Mouse (Mus musculus): Measurements from ENCODE around the gene Spryd4.
"Not testable (repeated sequence)": the region's sequence is repeated elsewhere in the genome, so short reads cannot be mapped to it uniquely, and the experiment has no call there.

The Spryd4 gene

DNA sequence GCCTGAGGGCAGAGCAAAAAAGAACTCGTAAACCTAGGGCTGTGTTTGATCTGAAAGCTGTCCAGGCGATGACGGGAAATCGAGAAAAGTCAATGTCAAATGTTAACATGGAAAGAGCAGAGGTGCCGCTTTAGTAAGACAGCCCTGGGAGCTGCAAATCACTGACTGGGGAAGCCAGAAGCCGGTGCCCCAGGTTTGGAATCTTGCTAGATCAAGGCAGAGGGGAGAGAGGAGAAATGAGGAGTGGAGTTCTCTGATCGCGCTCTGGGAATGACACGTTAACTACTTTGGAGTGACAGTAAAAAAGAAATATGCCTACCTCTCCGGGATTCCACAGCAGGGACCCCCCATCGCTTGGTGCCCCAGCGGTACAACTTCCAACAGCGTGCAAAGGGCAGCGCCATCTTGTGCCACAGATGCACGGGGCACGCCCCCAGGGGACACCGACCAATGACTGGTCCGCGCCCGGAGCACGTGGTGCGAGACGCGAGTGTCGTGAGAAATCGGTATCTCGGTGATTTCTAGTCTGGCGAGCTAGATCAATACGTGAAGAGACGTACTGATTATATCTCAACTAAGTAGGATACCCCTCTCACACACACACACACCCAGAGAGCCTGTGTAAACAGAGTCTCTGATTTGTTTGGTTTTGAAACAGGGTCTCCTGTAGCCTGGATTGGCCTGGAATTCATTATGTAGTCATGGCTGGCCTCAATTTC is at the start of gene Spryd4:
TSS of gene Spryd4 (minus strand) at position 418 of the 719 bp plus-strand sequence.
- DNase-seq (ENCODE audit: low spot score): peak; percentile 91

DNA sequence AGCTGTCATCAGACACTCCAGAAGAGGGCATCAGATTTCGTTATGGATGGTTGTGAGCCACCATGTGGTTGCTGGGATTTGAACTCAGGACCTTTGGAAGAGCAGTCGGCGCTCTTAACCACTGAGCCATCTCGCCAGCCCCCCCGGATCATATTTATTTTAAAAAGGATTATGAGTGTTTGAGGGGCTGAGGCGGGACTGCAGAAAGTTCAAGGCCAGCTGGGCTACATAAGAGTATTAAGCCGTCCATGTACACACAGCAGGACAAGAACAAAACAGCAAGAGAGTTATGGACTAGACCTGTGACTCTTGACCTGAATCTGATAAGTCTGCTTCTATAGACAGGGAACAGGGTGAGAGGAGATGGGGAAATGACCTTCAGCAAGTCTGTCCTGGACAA is 48.8 kb upstream of the Spryd4 start:
- not testable (repeated sequence) for DNase-seq (ENCODE audit: low spot score)

DNA sequence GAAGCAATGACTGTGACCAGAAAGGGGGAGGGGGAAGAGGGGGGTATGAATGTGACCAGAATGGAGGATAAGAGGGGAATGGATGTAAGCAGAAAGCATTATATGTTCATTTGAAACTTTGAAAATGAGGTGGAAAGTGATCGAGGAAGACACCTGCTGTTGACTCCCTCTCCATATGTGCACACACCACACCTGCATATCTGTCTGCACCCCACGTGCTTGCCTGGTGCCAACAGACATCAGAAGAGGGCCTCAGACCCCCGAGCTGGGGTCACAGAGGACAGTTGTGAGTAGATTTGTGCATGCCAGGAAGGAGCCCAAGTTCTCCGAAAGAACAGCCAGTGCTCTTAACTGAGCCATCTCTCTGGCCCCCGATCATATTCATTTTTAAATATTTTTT is 48.3 kb upstream of the Spryd4 start:
- DNase-seq (ENCODE audit: low spot score): no peak

DNA sequence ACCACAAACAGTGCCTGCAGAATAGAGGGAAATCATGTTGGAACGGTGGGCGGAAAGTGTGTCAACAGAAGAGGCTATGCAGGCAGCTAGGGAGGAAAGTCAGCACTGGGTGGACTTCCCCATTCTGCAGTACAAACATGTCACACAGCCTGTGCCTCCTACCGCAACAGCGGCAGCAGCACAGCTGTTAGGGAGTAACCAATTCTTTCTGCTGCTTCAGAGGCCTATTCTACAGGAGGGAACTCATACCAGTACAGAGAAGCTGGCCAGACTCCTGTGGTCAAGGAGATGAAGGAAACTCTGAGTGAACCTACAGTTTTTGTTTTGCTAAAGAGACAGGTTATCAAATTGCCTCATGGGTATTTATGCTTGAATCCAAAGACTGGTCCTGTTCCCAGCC is 47.3 kb upstream of the Spryd4 start:
- DNase-seq (ENCODE audit: low spot score): no peak

DNA sequence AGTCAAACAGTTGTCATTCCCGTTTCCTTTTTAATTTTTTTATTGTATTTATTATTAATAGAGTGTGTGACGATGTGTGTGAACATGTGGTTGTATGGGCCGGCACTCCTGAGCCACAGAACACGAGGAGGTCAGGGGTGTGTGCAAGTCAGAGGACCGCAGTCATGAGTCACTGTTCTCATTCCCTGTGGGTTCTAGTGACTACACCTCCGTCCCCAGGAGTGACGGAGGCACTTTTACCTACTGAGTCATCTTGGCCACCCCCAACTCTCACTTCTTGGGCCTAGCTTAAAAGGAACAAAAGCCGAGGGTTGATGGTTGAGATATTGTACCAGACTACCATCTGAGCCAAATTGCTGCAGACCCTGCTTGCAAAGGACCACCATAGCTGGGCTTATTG is 44.7 kb upstream of the Spryd4 start:
- DNase-seq (ENCODE audit: low spot score): no peak

DNA sequence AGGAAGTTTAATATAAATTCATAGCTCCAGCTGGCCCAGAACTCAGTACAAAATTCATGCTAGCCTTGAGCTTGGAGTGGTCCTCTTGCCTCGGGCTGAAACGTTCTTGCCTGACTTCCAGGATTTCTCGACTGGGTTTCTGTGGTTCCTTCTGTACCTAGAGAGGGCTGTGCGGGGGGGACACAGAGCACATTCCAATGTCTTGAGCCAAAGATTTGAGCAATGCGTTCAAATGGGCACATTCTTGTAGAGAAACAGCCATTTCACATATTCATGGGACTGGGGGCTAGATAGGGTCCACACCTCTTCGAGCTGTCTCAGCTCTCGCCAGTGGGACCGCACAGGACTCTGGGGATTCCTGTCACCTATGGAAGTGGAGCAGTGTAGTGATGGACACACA is 44.3 kb upstream of the Spryd4 start:
- no peak for DNase-seq (ENCODE audit: low spot score)

DNA sequence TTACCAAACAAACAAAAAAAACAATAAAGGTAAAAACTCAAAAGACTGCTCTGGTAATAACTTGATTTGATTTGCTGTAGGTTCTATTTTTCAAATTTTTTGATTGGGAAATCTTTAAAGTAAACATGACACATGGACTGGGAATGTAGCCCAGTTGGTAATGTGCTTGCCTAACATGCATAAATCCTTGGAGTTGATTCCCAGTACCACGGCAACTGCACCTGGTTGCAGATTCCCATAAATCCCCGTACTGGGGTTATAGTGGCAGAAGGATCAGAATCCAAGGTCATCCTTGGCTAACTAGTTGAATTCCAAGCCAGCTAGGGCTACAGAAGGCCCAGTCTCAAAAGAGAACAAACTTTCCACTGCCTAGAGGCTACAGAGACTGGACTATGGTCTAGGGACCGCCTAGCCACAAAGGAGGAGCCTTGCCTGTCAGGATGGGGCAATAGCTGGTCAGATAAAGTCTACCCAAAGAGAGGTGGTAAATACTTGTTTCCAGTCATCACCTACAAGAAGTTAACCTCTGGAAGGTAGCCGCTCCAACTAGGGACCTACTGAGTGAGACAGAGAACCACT is 42.2 kb upstream of the Spryd4 start, which contains the start of gene Apon:
TSS of gene Apon (plus strand) at position 420 of the 579 bp plus-strand sequence.
- DNase-seq (ENCODE audit: low spot score): no peak

DNA sequence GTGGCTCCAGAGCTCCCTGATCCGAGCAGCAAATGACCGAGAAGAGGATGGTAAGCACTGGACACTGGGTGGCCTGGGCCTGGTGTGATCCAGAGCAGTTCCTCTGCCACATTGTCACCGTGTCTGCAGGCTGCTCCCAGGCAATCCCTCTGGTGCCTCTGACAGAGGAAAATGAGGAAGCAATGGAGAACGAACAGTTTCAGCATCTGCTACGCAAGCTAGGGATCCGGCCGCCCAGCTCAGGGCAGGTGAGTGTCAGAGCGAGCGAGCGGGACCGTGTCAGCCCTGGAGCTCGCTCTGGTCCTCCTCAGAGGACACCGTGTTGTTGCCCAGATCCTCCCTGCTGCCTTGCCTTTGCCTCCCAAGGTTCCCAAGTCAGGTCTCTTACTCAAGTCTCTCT is 39.0 kb upstream of the Spryd4 start:
- no peak for DNase-seq (ENCODE audit: low spot score)

DNA sequence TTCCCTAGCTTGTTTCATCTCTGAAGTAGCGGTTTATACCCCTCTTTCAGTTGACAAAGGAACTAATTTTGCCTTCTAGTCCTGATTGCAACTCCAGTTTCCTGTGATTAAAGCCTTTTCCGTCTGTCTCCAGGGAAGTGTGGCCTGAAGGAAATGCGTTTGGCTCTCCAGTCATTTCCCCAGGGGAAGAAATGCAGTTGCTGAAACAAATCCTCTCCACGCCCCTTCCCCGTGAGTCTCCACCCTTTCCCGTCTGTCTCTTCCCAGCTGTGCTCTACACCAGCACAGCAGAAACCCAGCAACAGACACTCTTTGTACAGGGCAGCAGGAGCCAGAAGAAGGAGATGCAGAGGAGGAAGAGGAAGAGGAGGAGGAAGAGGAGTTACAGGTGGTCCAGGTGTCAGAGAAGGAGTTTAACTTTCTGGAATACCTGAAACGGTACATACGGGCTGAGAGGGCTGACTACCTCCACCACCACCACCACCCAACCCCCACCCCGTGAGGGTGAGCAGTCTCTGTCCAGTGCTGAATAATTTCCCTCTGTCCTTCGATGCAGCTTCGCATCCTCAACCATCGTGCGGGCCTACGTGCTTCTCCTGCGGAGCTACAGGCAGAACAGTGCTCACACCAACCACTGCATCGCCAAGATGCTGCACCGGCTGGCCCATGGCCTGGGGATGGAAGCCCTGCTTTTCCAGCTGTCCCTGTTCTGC is 35.6 kb upstream of the Spryd4 start:
- no peak for DNase-seq (ENCODE audit: low spot score)

DNA sequence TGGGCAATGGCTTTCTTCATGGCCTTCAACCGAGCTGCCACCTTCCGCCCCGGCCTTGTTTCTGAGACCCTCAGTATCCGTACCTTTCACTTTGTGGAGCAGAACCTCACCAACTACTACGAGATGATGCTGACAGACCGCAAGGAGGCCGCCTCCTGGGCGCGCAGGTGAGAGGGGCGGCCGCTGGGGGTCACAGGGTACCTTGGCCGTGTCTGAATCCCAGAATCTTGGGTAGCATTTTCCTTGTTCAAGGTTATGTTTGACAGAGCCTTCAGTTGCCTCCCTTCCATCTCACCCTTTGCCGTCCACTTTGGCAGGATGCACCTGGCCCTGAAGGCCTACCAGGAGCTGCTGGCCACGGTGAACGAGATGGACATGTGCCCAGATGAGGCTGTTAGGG is 32.5 kb upstream of the Spryd4 start:
- no peak for DNase-seq (ENCODE audit: low spot score)

DNA sequence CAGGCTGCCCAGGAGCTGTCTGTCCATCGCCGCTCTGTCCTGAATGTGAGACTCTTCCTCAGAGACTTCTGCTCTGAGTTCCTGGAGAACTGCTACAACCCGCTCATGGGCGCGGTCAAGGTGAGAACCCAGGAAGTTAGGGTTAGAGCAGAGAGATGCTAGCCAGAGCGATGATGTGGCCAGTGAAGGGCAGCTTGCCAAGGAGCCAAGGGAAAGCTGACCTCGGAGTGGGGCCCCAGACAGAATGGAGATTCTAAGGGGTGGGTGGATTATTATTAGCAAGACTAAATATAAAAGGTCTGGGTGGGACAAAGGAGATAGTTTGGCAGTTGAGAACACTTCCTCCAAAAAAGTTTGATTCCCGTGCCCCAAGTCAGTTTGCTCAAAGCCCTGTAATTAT is 31.6 kb upstream of the Spryd4 start:
- no peak for DNase-seq (ENCODE audit: low spot score)

DNA sequence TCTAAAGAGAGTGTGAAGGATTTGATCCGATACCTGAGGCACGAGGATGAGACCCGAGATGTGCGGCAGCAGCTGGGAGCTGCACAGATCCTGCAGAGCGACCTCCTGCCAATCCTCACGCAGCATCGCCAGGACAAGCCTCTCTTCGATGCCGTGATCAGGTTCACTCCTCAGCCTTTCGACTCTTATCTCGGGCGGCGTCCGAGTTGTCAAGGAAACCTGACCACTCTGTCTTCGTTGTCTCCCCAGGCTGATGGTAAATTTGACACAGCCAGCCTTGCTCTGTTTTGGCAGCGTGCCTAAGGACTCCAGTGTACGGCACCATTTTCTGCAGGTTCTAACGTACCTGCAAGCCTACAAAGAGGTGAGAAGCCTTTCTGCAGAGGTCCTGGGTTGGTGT is 28.5 kb upstream of the Spryd4 start:
- DNase-seq (ENCODE audit: low spot score): no peak

DNA sequence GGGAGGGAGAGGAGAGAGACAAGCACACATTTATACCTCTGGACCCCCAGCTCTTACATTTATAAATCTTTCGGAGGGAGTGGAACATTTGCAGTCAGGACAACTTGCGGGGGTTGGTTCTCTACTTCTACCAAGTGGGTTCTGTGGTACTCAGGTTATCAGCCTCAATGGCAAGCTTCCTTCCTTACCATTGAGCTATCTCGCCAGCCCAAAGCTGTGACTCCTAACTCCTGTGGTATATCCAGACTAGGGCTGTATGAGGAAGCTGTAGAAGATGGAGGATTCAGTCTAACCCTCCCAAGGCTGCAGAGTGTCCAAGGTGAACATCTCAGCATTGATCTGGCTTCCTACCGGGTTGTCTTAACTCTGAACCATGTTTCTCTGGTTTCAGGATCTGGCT is 27.5 kb upstream of the Spryd4 start:
- no peak for DNase-seq (ENCODE audit: low spot score)

DNA sequence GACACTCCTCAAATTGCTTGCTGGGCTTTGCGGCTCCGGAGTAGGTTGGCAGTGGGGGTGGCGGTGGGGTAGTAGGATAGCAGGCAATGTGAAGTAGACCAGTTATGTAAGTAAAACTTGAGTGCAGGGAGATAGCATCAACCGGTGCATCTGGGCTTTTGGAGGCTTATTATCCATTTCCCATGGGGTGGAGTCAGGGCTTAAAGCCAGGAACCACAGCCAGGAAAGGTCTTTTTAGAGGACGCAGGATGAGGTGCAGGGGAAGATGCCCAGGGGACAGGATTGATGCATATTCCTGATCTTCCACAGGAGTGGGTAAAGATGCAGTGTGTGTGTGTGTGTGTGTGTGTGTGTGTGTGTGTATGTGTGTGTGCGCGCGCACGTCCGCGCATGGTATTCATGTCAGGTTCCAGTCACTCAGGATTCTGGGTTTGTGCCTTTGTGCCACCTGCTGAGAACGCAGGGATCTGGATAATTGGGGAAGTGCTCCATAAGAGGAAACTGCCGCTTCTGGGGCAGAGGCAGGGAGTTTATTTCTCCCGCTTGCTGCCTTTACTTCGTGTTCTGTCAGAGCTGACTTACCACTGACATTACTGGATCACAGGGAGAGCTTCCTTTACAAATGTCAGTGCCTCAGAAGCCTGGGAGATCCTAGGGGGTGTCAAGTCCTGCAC is 26.3 kb upstream of the Spryd4 start:
- DNase-seq (ENCODE audit: low spot score): no peak

DNA sequence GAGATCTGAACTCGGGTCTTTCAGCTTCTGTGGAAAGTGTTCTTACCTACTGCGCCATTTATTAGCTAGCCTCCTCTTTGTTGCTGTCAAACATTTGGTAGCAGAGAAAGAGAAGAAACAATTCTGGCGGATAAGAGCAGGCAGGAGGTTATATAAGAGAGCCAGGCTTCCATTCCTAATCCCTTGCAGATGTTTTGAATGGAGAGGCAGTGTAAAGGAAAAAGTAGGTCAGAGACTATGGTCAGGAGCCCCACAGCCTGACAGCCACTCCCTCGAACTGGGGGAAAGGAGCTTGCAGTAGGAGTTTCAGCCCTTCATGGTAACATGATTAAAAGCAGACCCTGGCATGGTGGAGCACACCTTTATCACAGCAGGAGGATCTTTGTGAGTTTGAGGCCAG is 24.7 kb upstream of the Spryd4 start:
- no peak for DNase-seq (ENCODE audit: low spot score)

DNA sequence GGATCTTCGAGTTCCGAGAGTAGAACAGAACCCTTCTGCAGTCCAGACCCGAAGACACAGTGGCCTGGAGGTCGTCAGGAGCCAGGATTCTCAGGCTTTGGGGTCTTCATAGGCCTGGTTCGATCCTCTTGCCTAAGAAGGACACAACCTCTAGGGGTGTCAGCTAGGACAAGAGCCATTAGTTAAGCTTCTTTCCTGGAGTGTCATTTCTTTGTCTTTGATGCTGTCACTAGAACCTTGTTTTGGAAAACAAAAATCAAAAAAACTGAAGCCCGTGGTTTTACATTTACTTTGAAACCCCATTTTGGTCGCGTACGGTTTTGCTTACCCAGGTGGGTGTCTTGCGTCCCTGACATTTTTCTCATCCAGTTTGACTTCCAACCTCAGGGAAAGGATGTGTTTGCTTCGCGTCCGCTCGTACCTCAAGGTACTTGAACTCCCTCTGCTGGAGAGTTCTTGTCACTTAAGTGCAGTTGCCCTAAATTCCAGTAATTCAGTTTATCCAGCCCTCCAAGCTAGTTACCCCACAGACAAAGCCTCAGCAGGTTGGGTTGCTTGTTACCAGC is 20.9 kb upstream of the Spryd4 start:
- DNase-seq (ENCODE audit: low spot score): peak; percentile 68

DNA sequence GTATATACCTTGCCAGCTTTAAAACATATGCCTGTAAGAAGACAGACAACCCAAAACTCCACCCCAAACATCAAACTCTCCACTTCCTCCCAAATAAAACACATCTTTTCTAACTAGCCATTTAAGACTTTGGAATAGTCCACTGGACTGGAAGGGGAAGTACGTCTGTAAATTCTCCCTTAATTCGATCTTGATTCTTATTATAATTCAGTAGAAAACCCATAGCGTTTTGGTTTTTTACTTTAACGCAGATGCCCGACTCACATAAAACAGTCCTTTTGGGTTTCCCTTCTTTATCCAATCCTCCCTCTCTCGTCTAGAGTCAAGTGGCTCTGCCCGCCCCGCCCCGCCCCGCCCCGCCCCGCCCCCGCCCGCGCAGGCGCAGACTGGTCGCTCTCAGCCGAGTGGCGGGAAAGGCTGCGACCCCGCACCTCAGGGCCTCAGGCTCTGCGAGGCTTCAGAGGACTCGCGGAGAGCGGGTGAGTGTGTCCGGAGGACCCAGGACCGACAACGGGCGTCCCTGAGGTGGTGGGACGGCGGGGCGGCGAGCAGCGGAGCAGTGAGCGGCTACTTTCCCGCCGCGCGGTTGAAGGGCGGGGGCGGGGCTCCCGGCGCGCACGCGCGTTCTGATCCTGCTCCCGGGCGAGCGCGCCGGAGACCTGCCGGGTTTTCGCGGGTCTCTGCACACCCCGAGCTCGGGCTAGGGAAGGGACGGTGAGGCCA is 20.3 kb upstream of the Spryd4 start, which contains the start of gene Timeless:
TSS of gene Timeless (plus strand) at position 369 of the 723 bp plus-strand sequence.
- peak; percentile 86 for DNase-seq (ENCODE audit: low spot score)

DNA sequence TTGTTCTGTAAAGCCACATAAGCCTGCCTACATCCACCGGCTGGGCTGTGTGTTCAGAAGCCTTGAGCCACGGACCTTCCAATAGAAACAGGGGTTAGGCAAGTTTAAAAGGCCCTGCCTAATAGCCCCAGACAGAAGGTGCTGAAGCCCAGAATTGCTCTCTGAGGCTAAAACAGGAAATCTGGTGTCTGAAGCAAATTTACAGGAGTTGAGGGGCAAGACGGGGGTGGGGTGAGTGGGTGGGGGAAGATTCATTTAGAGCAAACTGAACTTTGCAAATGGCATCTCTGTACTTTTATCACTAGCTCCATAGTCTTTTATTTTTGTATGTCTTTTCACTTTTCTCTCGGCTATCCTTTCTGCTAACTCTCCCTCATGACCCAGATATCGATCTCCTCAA is 19.5 kb upstream of the Spryd4 start:
- DNase-seq (ENCODE audit: low spot score): no peak

DNA sequence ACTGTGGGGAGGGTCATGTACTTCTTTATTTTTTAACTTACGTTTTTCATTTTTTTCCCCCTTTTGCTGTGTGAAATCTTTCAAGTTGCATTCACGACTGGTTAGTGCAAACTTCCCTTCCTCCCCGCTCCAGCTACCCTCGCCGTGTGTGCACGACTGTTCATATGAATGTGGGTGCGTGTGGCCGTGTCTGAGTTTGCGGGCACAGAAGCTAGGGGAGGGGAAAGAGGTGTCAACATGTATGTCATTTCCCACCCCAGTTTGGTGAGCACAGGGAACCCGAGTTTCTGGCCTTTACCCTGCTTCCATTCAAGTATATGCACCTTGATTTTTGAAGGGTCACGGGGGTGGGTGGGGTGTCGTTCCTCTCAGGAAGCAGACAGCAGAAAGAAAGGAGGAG is 19.0 kb upstream of the Spryd4 start:
- peak; percentile 30 for DNase-seq (ENCODE audit: low spot score)

DNA sequence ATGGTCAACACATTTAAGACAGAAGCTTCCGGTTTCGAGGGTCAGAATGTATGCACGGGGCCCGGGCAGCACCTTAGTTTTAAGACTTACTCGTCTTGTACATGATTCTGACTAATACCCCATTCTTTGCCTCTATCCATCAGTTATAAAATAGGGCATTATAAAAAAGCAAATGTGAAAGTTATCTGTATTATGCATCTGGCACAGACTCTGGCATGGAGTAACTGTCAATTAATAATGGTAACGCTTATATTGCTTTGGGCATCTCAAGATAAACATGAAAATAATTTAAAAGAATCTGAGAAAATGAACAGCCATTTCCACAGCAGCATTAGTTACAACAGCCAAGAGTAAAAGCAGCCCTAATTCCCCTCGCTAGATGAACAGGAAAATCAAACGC is 16.4 kb upstream of the Spryd4 start:
- DNase-seq (ENCODE audit: low spot score): no peak

DNA sequence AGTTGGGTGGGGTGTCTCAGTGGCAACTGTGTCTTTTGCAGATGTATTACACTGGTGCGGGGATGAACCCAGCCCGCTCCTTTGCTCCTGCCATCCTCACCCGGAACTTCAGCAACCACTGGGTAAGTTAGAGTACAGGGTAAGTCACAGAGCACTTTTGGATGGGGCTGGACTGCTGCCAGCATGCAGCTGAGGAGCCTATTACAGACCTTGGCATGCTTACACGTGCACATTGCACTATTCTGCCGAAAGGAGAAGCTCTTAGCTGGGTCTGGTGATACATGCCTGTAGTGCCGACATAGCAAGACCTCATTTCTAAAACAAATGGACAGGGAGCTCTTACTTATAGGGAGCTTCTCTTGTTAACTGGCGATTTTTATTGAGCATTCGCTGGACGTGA is 16.0 kb upstream of the Spryd4 start:
- no peak for DNase-seq (ENCODE audit: low spot score)

DNA sequence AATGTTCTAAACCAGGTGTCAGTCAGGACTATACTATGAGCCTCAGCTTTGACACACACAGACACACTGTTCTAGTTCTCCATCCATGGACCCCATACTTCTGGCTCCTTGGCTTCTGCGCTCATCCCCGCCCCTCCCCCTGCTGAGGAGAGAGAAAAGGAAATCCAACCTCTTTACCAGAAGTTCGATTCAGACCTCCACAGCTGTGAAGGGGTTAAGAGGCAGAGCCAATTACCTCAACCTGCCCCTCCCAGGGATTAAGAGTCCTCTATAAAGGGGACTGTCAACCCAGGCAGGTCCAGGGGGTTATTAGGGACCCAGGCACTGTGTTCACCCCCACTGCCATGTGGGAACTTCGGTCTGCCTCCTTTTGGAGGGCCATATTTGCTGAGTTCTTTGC is 13.9 kb upstream of the Spryd4 start, which contains the start of gene Mip:
TSS of gene Mip (plus strand) at position 301 of the 400 bp plus-strand sequence.
- no peak for DNase-seq (ENCODE audit: low spot score)

Data from T-cell, adult 2 months (primary cell).